Mouse (Mus musculus): ENCODE data around the gene Cep55.

Gene Cep55

DNA sequence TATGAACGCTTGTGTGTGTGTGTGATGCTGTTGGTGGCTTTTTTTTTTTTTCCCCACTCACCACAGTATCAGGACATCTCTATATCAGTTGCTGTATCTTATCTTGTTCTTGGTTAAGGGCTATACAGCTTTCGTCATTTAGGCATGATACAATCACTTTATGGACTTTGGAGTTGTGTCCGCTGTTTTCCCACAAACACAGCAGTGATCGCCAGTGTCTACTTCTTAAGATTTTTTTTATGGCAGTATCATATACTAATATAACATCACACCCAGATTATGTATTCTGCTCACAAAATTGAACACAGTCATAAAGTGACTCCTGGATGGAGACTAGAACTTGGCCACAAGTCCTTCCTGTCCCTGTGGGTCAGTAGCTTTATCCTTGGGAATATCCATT is 53.1 kb downstream of the Cep55 start:
- DNase-seq (ENCODE audit: low spot score): no peak

DNA sequence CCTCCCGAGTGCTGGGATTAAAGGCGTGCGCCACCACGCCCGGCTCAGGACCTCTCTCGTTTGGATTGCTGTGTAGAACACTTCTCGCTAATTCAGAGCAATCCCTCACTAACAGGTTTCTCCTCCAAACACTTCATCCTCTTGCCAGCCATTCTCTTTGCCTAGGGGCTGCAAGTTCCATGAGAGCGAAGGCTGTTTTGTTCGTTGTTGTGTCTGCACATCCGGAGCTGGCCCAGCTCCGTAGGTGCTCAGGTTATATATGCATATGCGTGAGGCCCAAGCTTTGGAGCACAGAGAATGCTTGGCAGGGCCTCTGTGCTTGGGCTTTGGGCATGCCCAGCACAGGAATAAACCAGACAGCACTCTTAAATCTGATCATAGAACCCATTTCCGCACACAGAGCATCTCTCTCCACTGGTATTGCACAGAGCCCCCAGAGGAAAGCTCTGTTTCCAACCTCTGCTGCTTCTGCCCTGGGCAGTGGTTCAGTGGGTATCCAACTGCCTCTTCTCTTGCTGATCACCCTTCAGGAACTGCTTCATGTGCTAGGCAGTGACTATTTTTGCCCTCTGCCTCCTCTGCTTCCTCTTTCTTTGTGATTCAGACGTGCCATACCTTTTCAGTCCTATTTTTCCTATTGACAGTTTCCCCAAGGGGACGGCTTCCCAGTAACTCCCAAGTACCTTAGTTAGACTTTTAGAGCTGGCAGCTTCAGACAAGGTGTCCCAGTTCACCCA is 54.9 kb downstream of the Cep55 start:
- DNase-seq (ENCODE audit: low spot score): no peak

DNA sequence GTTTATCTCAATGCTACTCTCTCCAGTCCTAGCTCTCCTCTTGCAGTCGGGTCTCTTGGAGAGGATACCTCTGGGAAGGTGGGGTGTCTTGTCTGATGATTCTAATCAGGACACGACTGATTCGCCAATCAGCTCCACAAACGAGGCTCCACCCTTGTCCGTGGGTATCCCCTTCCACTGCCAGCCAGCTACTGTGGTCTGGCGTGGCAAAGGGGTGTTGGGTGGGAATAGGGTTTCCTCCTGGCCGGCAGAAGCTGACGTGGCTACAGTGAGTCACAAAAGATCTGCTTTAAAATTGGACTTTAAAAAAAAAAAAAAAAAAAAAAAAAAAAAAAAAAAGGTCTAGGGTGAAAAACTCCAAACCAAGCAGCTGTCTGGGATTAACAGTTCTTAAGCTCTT is 56.2 kb downstream of the Cep55 start:
- no peak for DNase-seq (ENCODE audit: low spot score)

DNA sequence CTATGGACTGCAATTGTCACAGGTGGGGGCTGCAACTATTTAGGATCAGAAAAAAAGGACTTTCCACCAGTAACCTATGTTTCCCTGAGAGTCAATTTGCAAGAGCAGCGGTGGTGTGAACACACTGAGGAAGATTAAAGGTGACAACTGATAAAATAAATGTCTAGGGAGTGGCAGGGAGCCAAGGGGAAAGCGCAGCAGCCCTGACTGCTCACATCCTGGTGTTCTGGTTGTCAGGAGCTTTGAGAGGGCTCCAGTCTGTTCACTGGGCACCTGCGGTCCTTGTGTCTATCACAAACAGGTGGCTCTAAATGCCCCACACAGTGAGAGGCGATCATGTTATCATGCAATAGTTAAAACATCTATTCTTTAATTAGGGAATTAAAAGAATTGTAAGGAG is 57.8 kb downstream of the Cep55 start:
- no peak for DNase-seq (ENCODE audit: low spot score)

DNA sequence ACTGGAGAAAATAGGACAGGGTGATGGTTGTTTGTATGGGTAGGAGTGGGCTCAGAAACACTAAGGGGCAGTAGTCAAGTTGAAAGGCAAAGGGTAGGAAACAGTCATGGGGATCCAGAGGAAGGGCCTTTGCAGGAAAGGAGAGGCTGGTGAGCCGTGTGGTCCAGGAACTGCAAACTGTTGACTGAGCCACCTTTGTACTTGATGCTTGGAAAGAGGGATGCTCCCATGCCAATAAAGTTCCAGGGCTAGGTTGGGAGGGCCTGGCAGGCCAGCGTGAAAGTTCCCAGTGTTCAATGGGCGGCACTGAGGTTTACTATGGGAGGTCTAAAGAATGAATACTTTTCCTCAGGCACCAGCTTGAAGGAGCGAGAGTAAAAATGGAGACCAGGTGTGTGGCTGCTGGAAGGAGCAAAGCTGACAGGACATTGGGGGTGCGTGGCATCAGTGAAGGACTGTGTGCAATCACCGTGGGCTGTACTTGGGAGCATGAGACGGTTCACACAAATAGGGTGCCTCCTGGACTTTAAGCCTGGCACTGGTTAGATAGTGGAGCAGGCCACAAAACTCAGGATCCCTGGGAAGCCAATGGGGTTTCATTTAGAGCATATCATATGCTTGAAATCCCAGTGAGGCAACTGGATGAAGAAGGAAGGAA is 60.2 kb downstream of the Cep55 start:
- no peak for DNase-seq (ENCODE audit: low spot score)

DNA sequence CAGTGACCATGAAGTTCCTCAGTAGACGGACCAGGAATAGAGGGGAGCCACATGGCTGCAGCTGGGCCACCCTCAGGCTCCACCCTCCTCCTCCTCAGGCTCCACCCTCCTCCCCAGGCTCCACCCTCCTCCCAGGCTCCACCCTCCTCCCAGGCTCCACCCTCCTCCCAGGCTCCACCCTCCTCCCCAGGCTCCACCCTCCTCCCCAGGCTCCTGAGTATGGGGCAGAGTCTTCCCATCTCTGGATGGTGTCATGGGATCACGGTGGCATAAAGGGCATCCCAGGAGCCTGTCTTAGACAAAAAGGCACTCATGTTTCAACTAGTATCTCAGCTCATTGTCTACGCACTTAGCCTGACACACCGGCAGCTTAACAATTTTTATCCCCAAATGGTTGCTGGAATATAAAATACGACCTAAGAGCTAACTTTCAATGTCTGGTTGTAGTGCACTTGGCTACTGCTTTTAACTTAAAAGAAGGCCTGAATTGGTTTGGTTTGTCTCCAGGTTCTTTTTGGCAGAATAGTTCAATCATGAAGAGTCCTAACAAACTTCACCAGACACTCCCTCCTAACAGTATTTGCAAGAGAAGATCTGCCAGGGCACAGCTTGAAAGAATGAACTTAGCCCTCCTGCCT is 65.4 kb downstream of the Cep55 start:
- DNase-seq (ENCODE audit: low spot score): no peak

DNA sequence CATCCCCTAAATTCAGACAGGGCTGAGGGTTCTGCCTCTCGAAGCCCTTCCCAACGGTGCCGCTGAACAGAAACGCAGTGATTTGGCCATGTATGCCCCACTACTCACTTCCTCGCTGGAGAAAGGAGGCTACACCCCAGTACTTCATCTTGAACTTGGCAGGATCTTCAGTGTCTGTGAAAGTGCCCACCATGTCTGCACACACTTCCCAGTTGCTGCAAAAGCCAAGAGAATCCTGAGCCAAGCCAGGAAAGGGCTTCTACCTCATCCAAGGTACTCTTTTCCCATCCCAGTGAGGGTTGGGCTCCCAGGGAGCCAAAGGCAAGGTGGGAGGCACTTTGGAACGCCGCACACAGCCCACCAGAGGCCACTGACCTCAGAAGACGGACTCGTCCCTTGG is 69.1 kb downstream of the Cep55 start:
- DNase-seq (ENCODE audit: low spot score): no peak
